Mouse (Mus musculus) megakaryocyte, embryonic 14.5 days (primary cell): ENCODE results near the gene Nras.

Experiments used
- FLI1 ChIP-seq: IDR thresholded peaks from 2 replicates; pipeline ENCODE4 v1.6.1; 2012; ENCODE audit warnings: low read length, inconsistent platforms, mixed read lengths
- GATA1 ChIP-seq: IDR thresholded peaks from 3 replicates; pipeline ENCODE4 v1.6.1; 2012; ENCODE audit warnings: mixed read lengths, low read length, inconsistent platforms, borderline replicate concordance

- no peak for TF ChIP-seq FLI1
- no peak for TF ChIP-seq GATA1
These were observed at the start of gene Nras for GRCm38 (mm10) chr3:103058207-103059157.
